Mouse (Mus musculus) cerebellum, adult 2 months (tissue): ENCODE data around the gene Pik3r6. TPM values are rescaled to one million over a fixed set of nuclear protein-coding genes. Genes with fewer than 3 reads are reported as not detected.
A peak's percentile ranks its signal among the peaks of the same experiment; 100 is the strongest.

ENCODE experiments used
- DNase-seq, 2 experiments: peaks; one replicate each; pipeline ENCODE4 v3.0.0; 2021
- H3K27ac ChIP-seq: fragments of 200-500 bp; 2 replicates; pipeline ENCODE4 v1.5.1; 2012; ENCODE audit warnings: low read length, control low read depth, inconsistent platforms; ENCODE audit not compliant: insufficient read depth
- H3K27me3 ChIP-seq: fragments of 200-500 bp; 2 replicates; pipeline ENCODE4 v1.6.1; 2012; ENCODE audit warnings: inconsistent platforms, mild to moderate bottlenecking, low read length, moderate library complexity; ENCODE audit not compliant: control insufficient read depth, insufficient read depth
- H3K4me1 ChIP-seq: fragments of 200-500 bp; 2 replicates; pipeline ENCODE4 v1.6.1; 2011; ENCODE audit warnings: low read length; ENCODE audit not compliant: control insufficient read depth, insufficient read depth
- H3K4me3 ChIP-seq: fragments of 200-500 bp; replicated peaks from 2 replicates; pipeline ENCODE3; 2011; ENCODE audit warnings: mild to moderate bottlenecking, low read depth, low read length, control low read depth; ENCODE audit not compliant: insufficient read depth
- CTCF ChIP-seq: fragments of 200-500 bp; IDR thresholded peaks from 2 replicates; pipeline ENCODE4 v1.5.1; 2011; ENCODE audit warnings: low read depth, mild to moderate bottlenecking, control low read depth, low read length, moderate library complexity, borderline replicate concordance; ENCODE audit not compliant: insufficient read depth
- POLR2A ChIP-seq: fragments of 200-500 bp; IDR thresholded peaks from 2 replicates; pipeline ENCODE4 v1.6.1; 2011; ENCODE audit warnings: low read length, control low read depth, borderline replicate concordance; ENCODE audit not compliant: insufficient read depth
- WGBS: fragments of 180-500 bp; shearing (Covaris S2); methylation state at CpG from one replicate; pipeline ENCODE4 v1.1.7; 2018; 5-methylcytosine and 5-hydroxymethylcytosine counted together
- polyA plus RNA-seq: library from polyadenylated mRNA; depleted of rRNA; stranded (reverse); fragments of >200 nt; gene quantifications from 2 replicates; pipeline ENCODE4 v1.2.3, GENCODE M21; 2012

The Pik3r6 gene
- polyA plus RNA-seq, 1 experiment = 1.7 TPM

GRCm38 (mm10) chr11:68580566-68580965 lies 77.7 kb downstream of the Pik3r6 start:
- no peak overlapping the region for H3K27ac ChIP-seq
- no peak overlapping the region for H3K4me3 ChIP-seq
- WGBS = 79% methylated on average over 6 of the region's 6 CpGs
- H3K27me3 ChIP-seq = no peaks in the 10 kb centered on the region
- no peak for TF ChIP-seq CTCF
- no peak for TF ChIP-seq POLR2A
- DNase-seq = no peak
- peaks cover 6% of the 10 kb centered on the region for H3K4me1 ChIP-seq

- H3K4me1 ChIP-seq = peaks cover 6% of the 10 kb centered on the region
- no peak for TF ChIP-seq CTCF
- no peak for TF ChIP-seq POLR2A
- H3K4me3 ChIP-seq = no peak overlapping the region
These were observed 80.4 kb downstream of the Pik3r6 start for GRCm38 (mm10) chr11:68583225-68583624.

DNA sequence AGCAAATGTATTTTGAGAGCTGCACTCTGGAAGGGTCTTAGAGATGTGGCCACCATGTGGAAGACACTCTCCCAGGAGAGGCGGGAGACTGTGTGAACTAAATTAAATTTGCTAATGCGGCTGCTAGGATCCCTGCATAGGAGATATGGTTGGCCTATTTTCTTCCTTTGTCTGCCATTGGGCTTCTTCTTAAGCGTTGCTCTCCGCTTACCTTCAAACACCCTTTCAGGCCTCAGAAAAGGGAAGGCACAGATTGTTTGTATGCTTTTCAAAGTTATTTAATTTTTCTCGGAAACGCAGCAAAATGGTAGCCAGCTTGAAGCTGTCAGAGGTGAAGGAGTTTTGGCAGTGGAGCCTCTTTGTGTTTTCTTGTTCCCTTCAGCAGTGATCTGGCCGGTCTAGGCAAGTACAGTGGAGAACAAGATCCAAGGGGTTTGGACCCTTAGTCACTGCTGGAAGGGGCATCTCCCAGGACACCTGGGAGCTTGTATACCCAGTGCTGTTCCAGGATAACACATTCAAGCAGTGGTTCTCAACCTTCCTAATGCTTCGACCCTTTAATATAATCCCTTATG lies 81.2 kb downstream of the Pik3r6 start:
- no peak for DNase-seq
- no peak overlapping the region for H3K4me3 ChIP-seq
- 64% methylated on average over 8 of the region's 8 CpGs for WGBS
- H3K4me1 ChIP-seq = peaks cover 6% of the 10 kb centered on the region
- H3K27ac ChIP-seq = no peak overlapping the region
- TF ChIP-seq POLR2A (no peak), CTCF (no peak)
- H3K27me3 ChIP-seq = no peaks in the 10 kb centered on the region

More at GRCm38 (mm10) chr11:68583225-68583624, 80.4 kb downstream of the Pik3r6 start:
- Histone ChIP-seq H3K27me3 (no peaks in the 10 kb centered on the region), H3K27ac (no peak overlapping the region)
- peak; percentile 34 to 50 for DNase-seq
- WGBS = 49% methylated on average over 13 of the region's 13 CpGs

DNA sequence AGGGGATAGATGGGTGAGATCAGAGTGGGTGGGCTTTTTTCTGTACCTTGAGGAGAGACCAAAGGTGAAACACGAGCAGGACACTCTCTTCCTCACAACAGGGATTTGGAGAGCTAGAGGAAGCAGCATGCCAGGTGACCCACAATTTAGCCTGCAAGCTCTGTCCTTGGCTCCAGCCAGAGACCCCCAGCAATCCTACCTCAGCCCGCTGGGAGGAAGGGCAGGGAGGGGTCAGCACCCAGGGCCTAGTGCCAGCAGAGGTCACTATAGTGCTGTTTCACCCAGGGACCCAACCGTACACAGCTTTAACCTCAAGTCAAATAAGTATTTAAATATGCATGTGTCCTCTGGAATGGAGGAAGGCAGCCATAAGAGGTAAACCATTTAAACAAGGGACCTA lies 83.1 kb downstream of the Pik3r6 start:
- no peaks in the 10 kb centered on the region for H3K27me3 ChIP-seq
- no peak overlapping the region for H3K27ac ChIP-seq
- H3K4me3 ChIP-seq = no peak overlapping the region
- TF ChIP-seq POLR2A (no peak), CTCF (no peak)
- H3K4me1 ChIP-seq = no peaks in the 10 kb centered on the region
- WGBS = 52% methylated on average over 3 of the region's 3 CpGs
- no peak for DNase-seq

GRCm38 (mm10) chr11:68586721-68587120 lies 83.9 kb downstream of the Pik3r6 start, which contains the start of gene Ccdc42:
Ccdc42 (plus strand) TSS chr11:68587021.
- H3K4me3 ChIP-seq = no peak within 1 kb of the TSS
- 75% methylated on average over 5 of the region's 5 CpGs for WGBS
- no peaks in the 10 kb centered on the region for H3K4me1 ChIP-seq
- TF ChIP-seq POLR2A (no peak), CTCF (no peak)
- no peak within 1 kb of the TSS for H3K27ac ChIP-seq
- no peak for DNase-seq
- no peaks in the 10 kb centered on the region for H3K27me3 ChIP-seq

DNA sequence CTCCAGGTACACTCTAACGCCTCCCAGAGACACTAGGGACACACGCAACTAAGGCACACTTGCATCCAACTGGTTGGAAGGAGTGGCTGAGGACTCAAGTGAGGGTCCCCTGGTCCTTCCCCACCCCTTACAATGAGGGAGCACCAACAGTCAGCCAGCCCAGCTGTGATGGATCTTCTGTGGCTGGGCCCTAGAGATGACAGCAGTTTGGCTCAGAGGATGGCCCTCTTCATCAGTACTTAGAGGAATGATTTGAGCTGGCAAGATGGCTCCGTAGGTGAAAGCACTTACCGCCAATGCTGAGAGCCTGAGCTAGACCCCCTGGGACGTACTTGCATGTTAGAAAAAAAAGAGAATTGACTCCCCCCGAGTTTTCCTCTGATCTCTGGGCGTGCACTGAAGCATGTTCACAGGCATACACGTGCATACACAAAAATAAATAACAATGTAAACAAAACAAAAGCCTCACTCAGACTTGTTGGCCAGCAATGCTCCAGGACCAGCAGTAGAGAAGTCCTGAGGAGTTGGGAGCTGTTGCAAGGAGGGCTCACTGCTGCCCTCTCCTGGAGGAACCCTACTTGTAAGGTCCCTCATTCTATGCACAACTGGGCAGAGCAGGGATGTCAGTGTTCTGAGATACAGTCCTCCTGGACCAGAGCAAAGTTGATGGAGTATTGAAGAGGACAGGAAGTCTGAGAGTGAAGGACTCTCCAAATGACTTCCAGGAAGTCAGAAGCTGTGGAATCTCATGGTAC lies 86.4 kb downstream of the Pik3r6 start:
- WGBS = 45% methylated on average over 8 of the region's 8 CpGs
- Histone ChIP-seq H3K4me1 (no peaks in the 10 kb centered on the region; the same call in 1 of the 2 replicates), H3K27ac (no peak overlapping the region), H3K4me3 (no peak overlapping the region), H3K27me3 (no peaks in the 10 kb centered on the region)
- peak; percentile 96 for TF ChIP-seq CTCF
- no peak for TF ChIP-seq POLR2A
- peak; percentile 72 to 80 for DNase-seq

GRCm38 (mm10) chr11:68591708-68592107 lies 88.9 kb downstream of the Pik3r6 start:
- no peak overlapping the region for H3K27ac ChIP-seq
- H3K27me3 ChIP-seq = no peaks in the 10 kb centered on the region
- WGBS = 80% methylated on average over 5 of the region's 5 CpGs
- H3K4me3 ChIP-seq = no peak overlapping the region
- H3K4me1 ChIP-seq = no peaks in the 10 kb centered on the region; the same call in 1 of the 2 replicates
- TF ChIP-seq CTCF = no peak
- no peak for TF ChIP-seq POLR2A
- DNase-seq = no peak

- Histone ChIP-seq H3K4me1 (no peaks in the 10 kb centered on the region; the same call in 1 of the 2 replicates), H3K27me3 (no peaks in the 10 kb centered on the region), H3K27ac (no peak overlapping the region), H3K4me3 (no peak overlapping the region)
- TF ChIP-seq CTCF (no peak), POLR2A (no peak)
- DNase-seq = no peak
- WGBS = 55% methylated on average over 3 of the region's 3 CpGs
These were observed 90.4 kb downstream of the Pik3r6 start for GRCm38 (mm10) chr11:68593247-68593646.
